8 mouse cellular contexts compared by ENCODE assay signal in genomic region chr14:102902906-102903305, GRCm38 (mm10).
DNase-seq lines count a peak whose midpoint lies in the region; ATAC-seq lines count a peak whose summit lies in the region.

No protein-coding gene starts in this region.

- no peak overlapping the region for H3K4me3 ChIP-seq in kidney, embryonic 15.5 days (replicated peaks)
- no peak overlapping the region for H3K4me3 ChIP-seq in limb, embryonic 11.5 days (ENCODE audit: low read depth, low read length)

- H3K9me3 ChIP-seq in kidney, embryonic 15.5 days (replicated peaks) = no peaks in the 10 kb centered on the region
- no peaks in the 10 kb centered on the region for H3K9me3 ChIP-seq in limb, embryonic 11.5 days (ENCODE audit: control insufficient read depth, low read length)

- H3K36me3 ChIP-seq in kidney, embryonic 15.5 days = no peaks in the 10 kb centered on the region
- H3K36me3 ChIP-seq in limb, embryonic 11.5 days (ENCODE audit: control insufficient read depth, insufficient read depth, low read length) = no peaks in the 10 kb centered on the region

- H3K9ac ChIP-seq in kidney, embryonic 15.5 days = no peak overlapping the region
- no peak overlapping the region for H3K9ac ChIP-seq in limb, embryonic 11.5 days (ENCODE audit: low read length)

- DNase-seq in kidney, adult 11 months = no peak
- DNase-seq in cerebellum, adult 11-12 months = peak; percentile 93
- DNase-seq in frontal cortex, postnatal 36 days (ENCODE audit: low spot score in 2 of 2) = peak; percentile 70 to 81
- DNase-seq in limb, embryonic 11.5 days (ENCODE audit: low spot score) = peak; percentile 38
- DNase-seq in right cerebral cortex, postnatal 25 days = peak; percentile 70
- DNase-seq in thymus, postnatal 0 days (ENCODE audit: low spot score) = no peak

- no peaks in the 10 kb centered on the region for H3K27me3 ChIP-seq in kidney, embryonic 15.5 days
- no peaks in the 10 kb centered on the region for H3K27me3 ChIP-seq in limb, embryonic 11.5 days (ENCODE audit: control insufficient read depth, insufficient read depth, low read length)

- H3K27ac ChIP-seq in kidney, embryonic 15.5 days = peak overlapping the region; percentile 45; the same call in 1 of the 2 replicates
- H3K27ac ChIP-seq in limb, embryonic 11.5 days (replicated peaks; ENCODE audit: low read depth, low read length) = no peak overlapping the region

- ATAC-seq in kidney, embryonic 15.5 days (replicated peaks; ENCODE audit: low FRiP score) = 0 out of 2 replicates have a peak, but pooled peaks have one; percentile 33
- ATAC-seq in hematopoietic stem cell, adult 5-6 weeks (replicated peaks in 1 of 2; ENCODE audit: insufficient read depth in 1 of 2, low FRiP score in 2 of 2, low TSS enrichment in 1 of 2, low read depth in 1 of 2, poor library complexity in 2 of 2, severe bottlenecking in 2 of 2) = peak; percentile 2 to 15; a peak in 1 of 4 replicates
- ATAC-seq in limb, embryonic 11.5 days (ENCODE audit: insufficient number of reproducible peaks, low FRiP score, low TSS enrichment, low read depth) = no peak

- 20% methylated on average over 12 of the region's 12 CpGs for WGBS in kidney, embryonic 15.5 days
- WGBS in limb, embryonic 11.5 days = 30% methylated on average over 12 of the region's 12 CpGs

- peak overlapping the region; percentile 44 for H3K4me2 ChIP-seq in kidney, embryonic 15.5 days
- no peak overlapping the region for H3K4me2 ChIP-seq in limb, embryonic 11.5 days (ENCODE audit: low read depth, severe bottlenecking)

- peaks cover 5% of the 10 kb centered on the region; the same call in 1 of the 2 replicates for H3K4me1 ChIP-seq in kidney, embryonic 15.5 days
- H3K4me1 ChIP-seq in limb, embryonic 11.5 days (ENCODE audit: control insufficient read depth, insufficient read depth, low read length) = no peaks in the 10 kb centered on the region

Comparison
In these comparisons a context has a peak if more than half of its experiments do, and no peak if none do; other contexts are left out.
1. DNase-seq: peak in cerebellum, adult 11-12 months (single experiment), frontal cortex, postnatal 36 days (2 of 2), limb, embryonic 11.5 days (single experiment) and right cerebral cortex, postnatal 25 days (single experiment); none in kidney, adult 11 months (single experiment) and thymus, postnatal 0 days (single experiment).